Mouse (Mus musculus): ENCODE data around the gene Klhdc1.

- TF ChIP-seq POLR2A (IDR thresholded peaks at IDR 0.05; ENCODE audit: control insufficient read depth, extremely low read depth, insufficient read depth, low read length, poor library complexity) (no peak; the same call in 1 of the 2 replicates), CTCF (IDR thresholded peaks at IDR 0.05; ENCODE audit: borderline replicate concordance, control insufficient read depth, extremely low read depth, insufficient read depth, low read length, poor library complexity) (no peak)
Measured at GRCm38 (mm10) chr12:69241771-69242431, 925 bp downstream of the Klhdc1 start.

Measured in thymus, adult 2 months (tissue).